Mouse (Mus musculus) embryonic fibroblast, embryonic 13.5 days (primary cell): ENCODE results near the gene Kiss1r. TPM values are rescaled to one million over a fixed set of nuclear protein-coding genes. Genes with fewer than 3 reads are reported as not detected.

ENCODE experiments used
- H3K27ac ChIP-seq: 2 replicates; pipeline ENCODE4 v1.5.1; 2012; ENCODE audit warnings: low read length, control low read depth, inconsistent platforms; ENCODE audit not compliant: insufficient read depth
- H3K4me1 ChIP-seq: 2 replicates; pipeline ENCODE4 v1.6.1; 2011; ENCODE audit warnings: low read length; ENCODE audit not compliant: control insufficient read depth, insufficient read depth
- H3K4me3 ChIP-seq: 2 replicates; pipeline ENCODE4 v1.5.1; 2011; ENCODE audit warnings: mild to moderate bottlenecking, control low read depth, low read length; ENCODE audit not compliant: insufficient read depth
- CTCF ChIP-seq: IDR thresholded peaks from 2 replicates; pipeline ENCODE4 v1.5.1; 2011; ENCODE audit warnings: mild to moderate bottlenecking, control low read depth, low read length, moderate library complexity, borderline replicate concordance; ENCODE audit not compliant: insufficient read depth
- POLR2A ChIP-seq: IDR thresholded peaks from 2 replicates; pipeline ENCODE4 v1.6.1; 2011; ENCODE audit warnings: low read depth, mild to moderate bottlenecking, control low read depth, low read length, moderate library complexity
- polyA plus RNA-seq: library from polyadenylated mRNA; stranded (reverse); fragments of >200 nt; gene quantifications from 2 replicates; pipeline ENCODE4 v1.2.4, GENCODE M21; 2011; ENCODE audit warnings: low read depth; ENCODE audit not compliant: missing spikeins, insufficient read length

Kiss1r gene
- polyA plus RNA-seq, 1 experiment = 0.44 TPM

DNA sequence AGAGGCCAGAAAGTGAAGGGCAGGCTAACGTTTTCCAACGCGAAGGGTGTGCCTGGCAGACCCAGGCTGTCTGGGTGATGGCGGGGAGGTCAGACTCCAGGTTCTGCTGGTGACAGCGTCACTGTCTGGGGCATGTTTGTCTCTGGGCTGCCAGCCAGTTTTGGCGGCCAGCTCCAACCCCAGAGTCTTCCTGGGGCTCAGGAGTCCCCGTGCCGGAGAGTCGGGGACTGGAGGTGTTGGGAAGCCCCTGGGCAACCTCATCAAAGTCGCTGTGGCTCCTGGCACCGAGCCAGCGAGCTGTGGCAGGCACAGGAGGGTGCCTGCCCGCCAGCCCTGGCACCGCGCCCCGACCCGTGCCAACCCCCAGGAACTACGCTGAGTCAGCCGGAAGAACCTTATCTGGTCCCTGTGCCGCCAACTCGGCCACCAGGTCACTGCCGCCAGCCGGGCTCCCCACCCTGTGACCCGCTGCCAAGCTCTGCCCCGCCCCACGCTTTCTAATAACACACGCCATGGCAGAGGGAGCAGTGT lies 20.2 kb downstream of the Kiss1r start:
- peaks cover 17% of the 10 kb centered on the region for H3K4me1 ChIP-seq

DNA sequence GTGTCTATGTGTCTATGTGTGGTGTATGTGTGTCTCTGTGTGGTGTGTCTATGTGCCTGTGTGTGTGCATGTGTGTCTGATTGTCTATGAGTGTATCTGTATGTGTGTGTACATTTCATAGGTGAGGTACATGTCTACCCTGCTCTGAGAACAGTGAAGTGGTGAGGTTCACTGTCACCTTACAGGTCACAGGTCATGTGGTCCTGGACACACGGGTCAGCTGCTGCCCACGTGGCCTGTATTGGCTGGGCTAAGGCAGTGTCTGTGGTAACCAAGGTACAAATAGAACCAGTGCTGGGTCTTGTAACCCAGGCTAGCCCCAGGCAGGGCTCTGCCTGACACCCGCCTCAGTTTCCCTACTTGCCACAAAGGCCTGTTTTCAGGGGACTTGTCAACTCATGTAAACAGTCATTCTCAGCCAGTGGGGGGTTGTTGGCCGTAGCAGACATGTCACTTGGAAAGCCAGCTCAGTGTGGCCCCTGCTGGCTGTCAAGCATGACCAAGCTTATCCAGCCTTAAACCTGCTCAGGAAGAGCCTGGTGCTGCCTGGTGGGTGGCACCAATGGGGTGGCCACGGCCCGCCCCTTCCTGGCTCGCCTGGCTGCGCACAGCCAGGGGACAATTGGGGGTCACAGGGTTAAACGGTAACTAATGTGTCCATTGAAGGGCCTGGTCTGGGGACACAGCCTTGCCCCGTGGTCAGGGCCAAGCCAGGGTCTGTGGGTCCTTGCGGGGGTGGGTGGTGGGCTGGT lies 21.2 kb downstream of the Kiss1r start:
- Histone ChIP-seq H3K27ac (no peak overlapping the region), H3K4me3 (no peak overlapping the region), H3K4me1 (peaks cover 11% of the 10 kb centered on the region; the same call in 1 of the 2 replicates)
- TF ChIP-seq POLR2A (no peak), CTCF (no peak)

More for the DNA sequence above, 20.2 kb downstream of the Kiss1r start:
- Histone ChIP-seq H3K27ac (no peak overlapping the region), H3K4me3 (no peak overlapping the region)
- TF ChIP-seq CTCF (no peak), POLR2A (no peak)

GRCm38 (mm10) chr10:79940749-79941148 lies 24.0 kb downstream of the Kiss1r start:
- Histone ChIP-seq H3K4me1 (peaks cover 8% of the 10 kb centered on the region; the same call in 1 of the 2 replicates), H3K27ac (no peak overlapping the region), H3K4me3 (no peak overlapping the region)
- TF ChIP-seq CTCF (no peak), POLR2A (no peak)

DNA sequence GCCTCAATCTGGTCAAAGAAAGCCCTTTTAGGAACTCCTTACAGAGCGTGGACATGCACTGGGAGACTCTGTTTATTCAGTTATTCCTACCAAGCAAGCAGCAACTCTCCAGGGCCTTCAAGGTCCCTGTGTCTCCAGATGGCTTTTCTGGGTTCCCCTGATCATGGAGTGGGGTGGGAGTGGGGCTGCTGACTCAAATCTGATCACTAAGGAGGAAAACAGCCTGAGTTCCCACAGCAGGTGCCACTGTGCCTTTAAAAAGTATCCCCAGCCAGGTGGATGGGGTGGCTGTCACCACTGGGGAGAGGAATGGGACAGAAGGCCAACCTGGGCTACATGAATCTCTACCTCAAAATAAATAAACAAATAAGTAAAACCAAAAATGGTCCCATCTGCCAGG lies 26.2 kb downstream of the Kiss1r start:
- TF ChIP-seq POLR2A (no peak), CTCF (no peak)
- Histone ChIP-seq H3K27ac (no peak overlapping the region), H3K4me3 (no peak overlapping the region), H3K4me1 (peaks cover 5% of the 10 kb centered on the region; the same call in 1 of the 2 replicates)

DNA sequence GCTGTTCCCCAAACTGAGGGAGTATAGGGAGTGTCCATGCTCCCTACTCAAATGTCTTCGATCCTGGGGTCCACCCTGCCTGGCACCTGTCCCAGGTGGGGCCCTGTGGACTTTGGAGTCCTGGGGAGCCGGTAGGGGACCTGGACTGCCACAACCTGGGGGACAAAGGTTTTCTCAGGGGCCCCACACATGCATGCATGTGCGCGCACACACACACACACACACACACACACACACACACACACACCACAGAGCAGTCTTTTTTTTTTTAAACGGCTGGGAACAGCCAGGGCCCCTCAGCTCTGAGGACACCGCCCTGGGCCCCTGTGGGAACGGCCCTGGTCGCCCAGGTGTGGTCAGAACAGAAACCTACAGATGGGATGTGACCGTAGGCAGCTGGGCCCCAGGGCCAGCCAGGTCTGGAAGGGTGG lies 26.7 kb downstream of the Kiss1r start:
- no peak overlapping the region for H3K27ac ChIP-seq
- peaks cover 5% of the 10 kb centered on the region; the same call in 1 of the 2 replicates for H3K4me1 ChIP-seq
- TF ChIP-seq POLR2A = no peak
- no peak for TF ChIP-seq CTCF

GRCm38 (mm10) chr10:79945507-79946234 lies 28.9 kb downstream of the Kiss1r start:
- Histone ChIP-seq H3K4me3 (no peak overlapping the region), H3K27ac (no peak overlapping the region), H3K4me1 (peaks cover 5% of the 10 kb centered on the region; the same call in 1 of the 2 replicates)
- TF ChIP-seq CTCF = no peak
- TF ChIP-seq POLR2A = no peak

More for the DNA sequence above, 26.7 kb downstream of the Kiss1r start:
- H3K4me3 ChIP-seq = no peak overlapping the region

DNA sequence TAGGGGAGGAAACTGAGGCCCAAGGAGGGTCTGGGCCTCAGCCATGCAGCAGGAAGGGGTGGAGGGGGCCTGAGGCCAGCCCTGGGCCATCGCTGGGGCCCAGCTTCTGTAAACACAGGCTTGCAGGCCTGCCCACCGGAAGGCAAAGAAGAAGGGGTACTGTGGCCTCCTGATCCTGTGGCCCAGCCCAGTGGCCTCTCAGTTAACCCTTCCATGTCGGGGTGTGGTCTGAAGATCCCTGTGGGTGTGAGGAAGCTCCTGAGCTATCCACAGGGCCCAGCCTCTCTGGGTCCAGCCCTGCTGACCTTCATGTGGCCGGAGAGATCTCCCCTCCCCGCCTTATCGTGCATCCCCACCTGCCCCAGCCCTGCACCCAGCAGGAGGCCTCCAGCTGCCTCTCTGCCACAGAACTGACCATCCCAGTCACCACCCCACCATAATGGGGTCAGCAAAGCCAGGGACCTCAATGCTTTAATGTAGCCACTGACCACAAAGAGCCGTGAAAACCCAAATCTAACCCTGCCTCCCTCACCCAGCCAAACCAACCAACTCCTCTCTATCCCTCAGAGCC lies 30.1 kb downstream of the Kiss1r start:
- H3K4me1 ChIP-seq = peaks cover 5% of the 10 kb centered on the region; the same call in 1 of the 2 replicates
- H3K27ac ChIP-seq = no peak overlapping the region
- H3K4me3 ChIP-seq = no peak overlapping the region
- TF ChIP-seq CTCF = no peak
- TF ChIP-seq POLR2A = no peak

GRCm38 (mm10) chr10:79947502-79947901 lies 30.7 kb downstream of the Kiss1r start:
- TF ChIP-seq POLR2A (no peak), CTCF (no peak)
- Histone ChIP-seq H3K27ac (no peak overlapping the region), H3K4me3 (no peak overlapping the region), H3K4me1 (peaks cover 5% of the 10 kb centered on the region; the same call in 1 of the 2 replicates)

DNA sequence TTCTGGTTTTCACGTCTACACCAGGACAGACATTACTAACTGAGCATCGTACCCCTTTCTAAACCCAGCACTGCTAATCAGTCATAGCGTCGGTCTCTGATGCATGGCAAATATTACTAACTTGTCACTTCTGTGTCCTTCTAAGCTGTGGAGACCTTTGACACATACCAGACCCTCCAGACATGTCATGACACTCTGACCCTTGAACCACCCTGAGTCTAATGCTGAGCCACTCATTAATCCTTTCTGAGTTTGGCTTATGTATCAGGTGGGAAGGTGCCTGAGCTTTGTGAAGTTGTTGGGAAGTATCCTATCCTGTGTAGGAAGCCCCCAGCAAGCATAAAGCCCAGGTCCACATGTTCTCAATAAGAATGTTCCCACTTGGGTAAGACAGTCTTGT lies 33.1 kb downstream of the Kiss1r start:
- no peak overlapping the region for H3K27ac ChIP-seq
- no peaks in the 10 kb centered on the region; the same call in 1 of the 2 replicates for H3K4me1 ChIP-seq
- no peak overlapping the region for H3K4me3 ChIP-seq
- no peak for TF ChIP-seq CTCF
